Mouse (Mus musculus): ENCODE measurements around the gene Psme3. TPM values are rescaled to one million over a fixed set of nuclear protein-coding genes. Genes with fewer than 3 reads are reported as not detected.
A peak's percentile ranks its signal among the peaks of the same experiment; 100 is the strongest.

The Psme3 gene
- 100 to 1,000 TPM; 110 to 129 (median 117) TPM for total RNA-seq (2022)

GRCm38 (mm10) chr11:101315665-101316500 is at the start of gene Psme3:
Gene Psme3, plus strand, starts transcription at chr11:101316213.
- DNase-seq (ENCODE audit: low spot score in 2 of 2), result peak; percentile 89 to 94

- no peak for DNase-seq (ENCODE audit: low spot score in 2 of 2)
Observed at GRCm38 (mm10) chr11:101269577-101270116, 46.4 kb upstream of the Psme3 start.

- no peak for DNase-seq (ENCODE audit: low spot score in 2 of 2)
Observed at GRCm38 (mm10) chr11:101272446-101272845, 43.6 kb upstream of the Psme3 start.

GRCm38 (mm10) chr11:101275309-101275708 is 40.7 kb upstream of the Psme3 start:
- DNase-seq (ENCODE audit: low spot score in 2 of 2), result no peak

GRCm38 (mm10) chr11:101276319-101277070 is 39.5 kb upstream of the Psme3 start:
- DNase-seq (ENCODE audit: low spot score in 2 of 2), result no peak

- peak in 1 of 2 experiments; percentile 36 for DNase-seq (ENCODE audit: low spot score in 2 of 2)
Observed at GRCm38 (mm10) chr11:101277381-101278222, 38.4 kb upstream of the Psme3 start.

GRCm38 (mm10) chr11:101278223-101279192 is 37.5 kb upstream of the Psme3 start, which contains the start of the genes Cntd1 and Coa3:
Gene Cntd1, plus strand, starts transcription at chr11:101279012.
Gene Coa3, minus strand, starts transcription at chr11:101279114.
- DNase-seq (ENCODE audit: low spot score in 2 of 2), result peak; percentile 78 to 82

GRCm38 (mm10) chr11:101279193-101279569 is 36.8 kb upstream of the Psme3 start:
- DNase-seq (ENCODE audit: low spot score in 2 of 2), result no peak

GRCm38 (mm10) chr11:101280837-101281236 is 35.2 kb upstream of the Psme3 start:
- DNase-seq (ENCODE audit: low spot score in 2 of 2), result no peak

GRCm38 (mm10) chr11:101282896-101283295 is 33.1 kb upstream of the Psme3 start:
- no peak for DNase-seq (ENCODE audit: low spot score in 2 of 2)

GRCm38 (mm10) chr11:101283805-101284204 is 32.2 kb upstream of the Psme3 start:
- DNase-seq (ENCODE audit: low spot score in 2 of 2), result no peak

GRCm38 (mm10) chr11:101287306-101287705 is 28.7 kb upstream of the Psme3 start:
- DNase-seq (ENCODE audit: low spot score in 2 of 2), result peak in 1 of 2 experiments; percentile 28

GRCm38 (mm10) chr11:101291231-101291630 is 24.8 kb upstream of the Psme3 start:
- no peak for DNase-seq (ENCODE audit: low spot score in 2 of 2)

- no peak for DNase-seq (ENCODE audit: low spot score in 2 of 2)
Observed at GRCm38 (mm10) chr11:101295191-101295590, 20.8 kb upstream of the Psme3 start.

- no peak for DNase-seq (ENCODE audit: low spot score in 2 of 2)
Observed at GRCm38 (mm10) chr11:101300881-101301280, 15.1 kb upstream of the Psme3 start.

GRCm38 (mm10) chr11:101301299-101302003 is 14.6 kb upstream of the Psme3 start:
- no peak for DNase-seq (ENCODE audit: low spot score in 2 of 2)

GRCm38 (mm10) chr11:101302004-101302798 is 13.8 kb upstream of the Psme3 start, which contains the start of gene Becn1:
Gene Becn1, minus strand, starts transcription at chr11:101302286.
- DNase-seq (ENCODE audit: low spot score in 2 of 2), result peak; percentile 94 to 95

GRCm38 (mm10) chr11:101307744-101308143 is 8.3 kb upstream of the Psme3 start:
- no peak for DNase-seq (ENCODE audit: low spot score in 2 of 2)

Measured in layer of hippocampus, adult 8-10 months (tissue).